Mouse (Mus musculus) large intestine, adult 2 months (tissue): Measurements from ENCODE around the gene Dcpp3. TPM values are rescaled to one million over a fixed set of nuclear protein-coding genes. Genes with fewer than 3 reads are reported as not detected.
A peak's percentile ranks its signal among the peaks of the same experiment; 100 is the strongest.
"Not testable (repeated sequence)": the region's sequence is repeated elsewhere in the genome, so short reads cannot be mapped to it uniquely, and the experiment has no call there.

Experiments used
- DNase-seq: peaks from one replicate; pipeline ENCODE4 v3.0.0-alpha.2; 2012; ENCODE audit warnings: low read depth, low spot score
- WGBS: fragments of 180-500 bp; shearing (Covaris S2); methylation state at CpG from one replicate; pipeline ENCODE4 v1.1.7; 2018; 5-methylcytosine and 5-hydroxymethylcytosine counted together
- polyA plus RNA-seq: library from polyadenylated mRNA; depleted of rRNA; stranded (reverse); fragments of >200 nt; gene quantifications from 2 replicates; pipeline ENCODE4 v1.2.3, GENCODE M21; 2012; rRNA removed

Gene Dcpp3
- not detected in 2 replicates for polyA plus RNA-seq

GRCm38 (mm10) chr17:23917158-23917557 lies at the start of gene Dcpp3:
TSS of gene Dcpp3 (plus strand) at chr17:23917458.
- DNase-seq, result not testable (repeated sequence)
- WGBS, result 73% methylated on average over 4 of the region's 4 CpGs

DNA sequence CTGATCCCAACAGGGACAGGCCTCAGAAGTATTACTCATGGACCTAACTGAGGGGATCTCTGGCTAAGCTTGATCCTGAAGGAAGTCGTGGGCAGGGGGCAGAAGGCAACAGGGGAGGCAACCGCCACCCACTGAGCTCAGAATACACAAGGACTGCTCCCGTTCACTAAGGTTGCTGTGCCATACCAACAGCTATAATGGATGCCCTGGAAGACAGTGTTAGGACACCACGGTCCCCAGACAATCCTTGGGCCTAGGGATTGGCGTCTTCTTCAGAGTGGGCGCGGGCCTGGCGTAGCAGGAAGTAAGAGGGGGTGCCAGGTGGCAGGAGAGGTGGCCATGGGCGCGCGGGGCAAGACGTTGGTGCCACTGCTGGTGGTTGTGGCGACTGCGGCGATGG lies 49.5 kb upstream of the Dcpp3 start, which contains the start of gene Prss21:
TSS of gene Prss21 (plus strand) at position 301 of the 400 bp plus-strand sequence.
- 89% methylated on average over 15 of the region's 15 CpGs for WGBS
- DNase-seq, result no peak

GRCm38 (mm10) chr17:23868513-23868912 lies 48.7 kb upstream of the Dcpp3 start:
- 87% methylated on average over 11 of the region's 11 CpGs for WGBS
- DNase-seq, result no peak

DNA sequence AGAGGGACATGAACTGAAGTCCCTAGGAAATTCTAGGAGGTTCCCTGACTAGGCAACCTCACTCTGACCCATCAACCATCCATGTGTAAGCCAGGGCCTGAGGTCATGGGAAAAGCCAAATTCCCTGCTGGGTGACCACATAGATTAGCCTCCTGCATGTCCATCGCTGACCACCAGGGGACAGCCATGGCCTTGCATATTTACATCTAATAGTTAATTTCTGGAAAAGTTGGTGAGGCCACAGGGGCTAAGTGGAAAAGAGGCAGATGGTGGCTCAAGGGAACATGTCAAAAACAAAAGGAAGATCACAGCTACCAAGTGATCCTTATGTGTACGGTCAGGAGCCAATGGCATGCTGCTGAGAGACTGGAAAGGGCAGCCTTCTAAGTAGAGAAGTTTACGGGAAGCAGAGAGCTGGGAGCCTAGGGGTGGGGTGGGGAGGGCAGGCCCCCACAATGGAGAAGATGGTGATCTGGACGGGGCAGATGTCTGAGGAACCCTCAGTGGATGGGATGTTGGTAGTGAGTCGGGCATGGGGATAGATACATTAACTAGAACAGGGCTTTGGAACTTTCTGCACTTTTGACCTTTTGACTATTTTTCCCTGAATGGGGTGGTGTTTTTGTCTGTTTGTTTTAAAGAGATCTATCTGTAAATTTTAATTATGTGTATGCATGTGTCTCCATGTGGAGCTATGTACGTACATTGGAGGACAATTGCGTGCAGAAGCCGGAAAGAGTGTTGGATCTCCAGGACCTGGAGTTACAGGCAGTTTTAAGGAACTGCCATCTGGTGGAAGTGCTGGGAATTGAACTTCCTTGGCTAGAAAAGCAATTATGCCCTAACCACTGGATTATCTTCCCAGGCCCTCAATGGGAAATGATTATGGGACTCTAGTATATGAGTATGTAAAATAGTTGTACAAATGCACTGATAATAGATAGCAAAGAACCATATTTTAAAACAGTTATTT lies 43.1 kb upstream of the Dcpp3 start:
- DNase-seq, result no peak

GRCm38 (mm10) chr17:23876741-23877140 lies 40.5 kb upstream of the Dcpp3 start:
- WGBS, result 58% methylated on average over 3 of the region's 3 CpGs

More for the DNA sequence above, 43.1 kb upstream of the Dcpp3 start:
- 33% methylated on average over 8 of the region's 8 CpGs for WGBS

GRCm38 (mm10) chr17:23877166-23877565 lies 40.1 kb upstream of the Dcpp3 start:
- no peak for DNase-seq
- WGBS, result 93% methylated on average over 2 of the region's 2 CpGs

More at GRCm38 (mm10) chr17:23876741-23877140, 40.5 kb upstream of the Dcpp3 start:
- DNase-seq, result no peak

- 66% methylated on average over 4 of the region's 4 CpGs for WGBS
- DNase-seq, result not testable (repeated sequence)
Observed at GRCm38 (mm10) chr17:23880576-23880975, 36.7 kb upstream of the Dcpp3 start, which contains the start of the genes Dcpp1 and Dcpp2. TSS of gene Dcpp1 (plus strand) at chr17:23880876. TSS of gene Dcpp2 (plus strand) at chr17:23880880.

DNA sequence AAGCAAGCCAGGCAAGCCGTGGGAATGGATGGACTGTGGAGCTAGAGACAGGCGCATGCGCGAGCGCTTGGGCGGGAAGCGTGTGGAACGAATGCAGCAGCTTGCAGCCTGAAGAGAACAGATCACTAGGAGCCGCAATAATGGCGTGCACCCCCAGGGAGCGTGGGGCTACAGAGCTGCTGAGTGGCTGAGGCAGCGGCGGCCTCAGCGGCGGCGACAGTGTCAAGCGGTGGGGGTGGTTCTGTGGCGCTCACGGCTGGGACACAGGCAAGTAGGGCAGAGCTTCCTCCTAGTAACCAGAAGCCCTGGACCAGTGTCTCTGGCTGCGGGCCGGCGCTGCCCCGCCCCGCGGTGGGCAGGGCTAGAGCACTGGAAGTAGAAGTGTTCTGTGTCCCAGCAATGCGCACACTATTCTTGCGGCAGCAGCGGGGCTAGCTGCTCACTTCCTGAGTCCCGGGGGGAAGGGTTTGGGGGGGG lies 7.3 kb downstream of the Dcpp3 start:
- DNase-seq, result peak; percentile 68
- WGBS, result under 1% methylated on average over 29 of the region's 29 CpGs

GRCm38 (mm10) chr17:23925090-23925493 lies 7.8 kb downstream of the Dcpp3 start:
- under 1% methylated on average over 14 of the region's 14 CpGs for WGBS
- DNase-seq, result peak; percentile 59

- 80% methylated on average over 5 of the region's 5 CpGs for WGBS
Observed at GRCm38 (mm10) chr17:23931157-23931556, 13.9 kb downstream of the Dcpp3 start.

DNA sequence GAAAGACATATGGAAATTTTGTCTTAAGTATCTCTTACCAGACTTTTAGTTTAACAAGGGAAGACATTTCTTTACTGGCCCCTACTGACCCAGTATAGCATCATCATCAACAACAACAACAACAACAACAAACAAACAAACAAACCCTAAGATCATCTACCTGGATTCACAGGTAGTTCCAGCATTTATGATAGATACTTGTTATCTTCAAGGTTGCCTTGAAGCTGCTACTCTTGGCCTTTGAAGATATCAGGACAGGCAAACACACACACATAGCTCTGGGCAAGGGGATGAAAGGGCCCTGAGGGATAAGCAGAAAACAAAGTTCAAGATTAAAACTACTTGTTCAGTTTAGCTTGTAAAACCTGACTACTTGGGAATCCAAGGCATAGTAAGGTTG lies 24.1 kb downstream of the Dcpp3 start, which contains the start of gene Sbp:
TSS of gene Sbp (plus strand) at position 301 of the 400 bp plus-strand sequence.
- DNase-seq, result no peak

More at GRCm38 (mm10) chr17:23931157-23931556, 13.9 kb downstream of the Dcpp3 start:
- no peak for DNase-seq

DNA sequence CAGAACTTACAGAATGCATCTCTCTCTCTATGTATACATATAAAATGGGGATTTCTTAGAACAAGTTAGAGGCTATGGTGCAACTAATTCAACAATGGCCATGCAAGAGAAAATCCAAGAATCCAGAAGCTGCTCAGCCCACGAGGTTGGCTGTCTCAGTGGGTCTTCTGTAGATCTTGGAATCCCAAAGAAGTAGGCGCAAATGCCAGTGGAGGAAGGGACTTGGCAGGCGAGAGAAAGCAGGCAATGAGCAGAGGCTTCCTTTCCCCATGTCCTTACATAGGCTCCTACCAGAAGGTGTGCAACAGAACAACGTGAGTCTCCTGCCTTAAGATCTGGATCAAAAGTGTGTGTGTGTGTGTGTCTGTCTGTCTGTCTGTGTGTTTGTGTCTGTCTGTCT lies 30.2 kb downstream of the Dcpp3 start:
- 87% methylated on average over 4 of the region's 4 CpGs for WGBS
- not testable (repeated sequence) for DNase-seq

DNA sequence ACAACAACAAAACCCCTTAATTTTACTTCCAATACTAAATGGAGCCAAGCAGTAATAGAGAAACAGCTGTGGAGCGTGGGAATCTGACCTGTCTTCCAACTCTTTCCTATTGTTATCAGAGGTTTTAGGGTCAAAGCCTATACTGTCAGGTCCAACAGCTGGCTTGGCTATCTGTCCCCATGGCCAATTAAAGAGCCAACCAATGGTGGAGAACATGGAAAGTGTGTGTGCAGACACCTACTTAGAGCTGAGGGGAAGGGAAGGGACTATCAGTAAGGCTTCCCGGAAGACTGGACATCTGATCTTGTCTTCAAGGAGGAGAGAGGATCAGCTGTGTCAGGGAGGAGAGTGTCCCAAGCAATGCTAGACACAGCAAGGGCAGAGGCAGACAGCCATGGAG lies 31.8 kb downstream of the Dcpp3 start:
- DNase-seq, result no peak
- WGBS, result 88% methylated on average over 2 of the region's 2 CpGs

- 86% methylated on average over 4 of the region's 4 CpGs for WGBS
- not testable (repeated sequence) for DNase-seq
Observed at GRCm38 (mm10) chr17:23950828-23951227, 33.6 kb downstream of the Dcpp3 start.

- WGBS, result 85% methylated on average over 5 of the region's 5 CpGs
- DNase-seq, result no peak
Observed at GRCm38 (mm10) chr17:23955174-23955573, 37.9 kb downstream of the Dcpp3 start, which contains the start of gene Sbpl. TSS of gene Sbpl (minus strand) at chr17:23955274.

DNA sequence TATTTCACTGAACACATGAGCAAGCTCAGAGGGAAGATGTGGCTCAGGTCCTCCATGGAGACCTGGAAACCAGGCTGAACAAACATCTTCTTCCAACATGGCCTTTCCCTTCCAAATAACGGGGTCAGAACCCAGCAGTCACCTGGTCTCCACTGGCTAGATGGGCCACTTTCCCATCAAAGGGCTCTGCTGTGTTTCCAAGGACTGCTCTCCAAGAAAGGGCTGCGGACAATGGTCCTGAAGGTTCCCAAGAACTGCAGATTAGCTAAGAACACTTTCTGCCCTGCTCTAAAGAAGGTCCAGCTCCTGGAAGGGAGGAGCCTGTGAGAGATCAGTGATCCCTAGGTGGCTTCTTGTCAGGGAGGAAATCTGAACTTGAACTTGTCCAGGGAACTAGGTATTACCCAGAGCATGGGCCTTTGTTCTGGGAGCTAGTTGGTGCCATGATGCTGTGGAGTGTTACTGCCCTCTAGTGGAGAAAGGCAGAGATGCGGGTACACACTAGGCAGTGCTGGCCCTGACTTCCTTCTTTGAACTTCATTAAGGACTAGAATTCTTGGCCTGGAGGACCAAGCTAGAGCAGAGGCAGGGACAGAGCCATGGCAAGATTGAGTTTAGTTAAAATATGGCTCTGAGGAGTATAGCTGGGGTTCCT lies 43.0 kb downstream of the Dcpp3 start:
- WGBS, result 31% methylated on average over 3 of the region's 3 CpGs
- DNase-seq, result no peak

GRCm38 (mm10) chr17:23961573-23962122 lies 44.4 kb downstream of the Dcpp3 start:
- no peak for DNase-seq
- WGBS, result 17% methylated on average over 4 of the region's 4 CpGs

GRCm38 (mm10) chr17:23965805-23966425 lies 48.7 kb downstream of the Dcpp3 start:
- 67% methylated on average over 6 of the region's 6 CpGs for WGBS

More at GRCm38 (mm10) chr17:23965805-23966425, 48.7 kb downstream of the Dcpp3 start:
- DNase-seq, result no peak
